Mouse (Mus musculus) hindbrain, postnatal 0 days (tissue): ENCODE results near the gene Gm21440. TPM values are rescaled to one million over a fixed set of nuclear protein-coding genes. Genes with fewer than 3 reads are reported as not detected.
"Not testable (repeated sequence)": the region's sequence is repeated elsewhere in the genome, so short reads cannot be mapped to it uniquely, and the experiment has no call there.

Source experiments
- ATAC-seq: fragments of 200-750 bp; cut with Nextera tagmentation; 2 replicates; pipeline ENCODE4 v1.8.0; 2017; ENCODE audit warnings: mild to moderate bottlenecking, moderate TSS enrichment, moderate library complexity
- DNase-seq: peaks from one replicate; pipeline ENCODE4 v3.0.0-alpha.2; 2015; ENCODE audit warnings: low spot score
- H3K27ac ChIP-seq: fragments of 300-500 bp; sonication (generic); 2 replicates; pipeline ENCODE4 v1.5.1; 2014; ENCODE audit warnings: mild to moderate bottlenecking
- H3K27me3 ChIP-seq: fragments of 300-500 bp; sonication (generic); 2 replicates; pipeline ENCODE4 v1.6.1; 2014; ENCODE audit warnings: low read length, mixed read lengths; ENCODE audit not compliant: insufficient read depth
- H3K36me3 ChIP-seq: fragments of 300-500 bp; sonication (generic); 2 replicates; pipeline ENCODE4 v1.6.1; 2014; ENCODE audit warnings: low read length, mixed read lengths; ENCODE audit not compliant: insufficient read depth
- H3K4me1 ChIP-seq: fragments of 300-500 bp; sonication (generic); 2 replicates; pipeline ENCODE4 v1.6.1; 2014; ENCODE audit warnings: antibody characterized with exemption, low read length, mixed read lengths; ENCODE audit not compliant: insufficient read depth
- H3K4me2 ChIP-seq: fragments of 300-500 bp; sonication (generic); 2 replicates; pipeline ENCODE4 v1.6.1; 2014; ENCODE audit warnings: low read depth, mild to moderate bottlenecking, low read length, moderate library complexity, mixed read lengths
- H3K4me3 ChIP-seq: fragments of 300-500 bp; sonication (generic); 2 replicates; pipeline ENCODE4 v1.5.1; 2014; ENCODE audit warnings: low read length
- H3K9ac ChIP-seq: fragments of 300-500 bp; sonication (generic); replicated peaks from 2 replicates; pipeline ENCODE4 v1.6.1; 2014; ENCODE audit warnings: mild to moderate bottlenecking, low read length, moderate library complexity, mixed read lengths
- H3K9me3 ChIP-seq: fragments of 300-500 bp; sonication (generic); 2 replicates; pipeline ENCODE4 v1.6.1; 2016; ENCODE audit warnings: low read length, mixed read lengths
- WGBS: fragments of 180-500 bp; shearing (Covaris S2); extraction: QIAGEN DNeasy Blood & Tissue Kit; methylation state at CpG from one replicate; pipeline ENCODE4 v1.1.7; 2014; 5-methylcytosine and 5-hydroxymethylcytosine counted together
- polyA plus RNA-seq: library from polyadenylated mRNA; unstranded; fragments of >200 nt; fragmentation: Nextera tagmentation; extraction: Ambion mirVana; gene quantifications from 2 replicates; pipeline ENCODE4 v1.2.1, GENCODE M21; 2015
- total RNA-seq: library from RNA; depleted of rRNA; stranded (reverse); fragments of >200 nt; gene quantifications from 2 replicates; pipeline ENCODE4 v1.2.3, GENCODE M21; 2014; rRNA removed

Gene Gm21440
- total RNA-seq (not detected in 2 replicates), polyA plus RNA-seq (not detected in 2 replicates)

DNA sequence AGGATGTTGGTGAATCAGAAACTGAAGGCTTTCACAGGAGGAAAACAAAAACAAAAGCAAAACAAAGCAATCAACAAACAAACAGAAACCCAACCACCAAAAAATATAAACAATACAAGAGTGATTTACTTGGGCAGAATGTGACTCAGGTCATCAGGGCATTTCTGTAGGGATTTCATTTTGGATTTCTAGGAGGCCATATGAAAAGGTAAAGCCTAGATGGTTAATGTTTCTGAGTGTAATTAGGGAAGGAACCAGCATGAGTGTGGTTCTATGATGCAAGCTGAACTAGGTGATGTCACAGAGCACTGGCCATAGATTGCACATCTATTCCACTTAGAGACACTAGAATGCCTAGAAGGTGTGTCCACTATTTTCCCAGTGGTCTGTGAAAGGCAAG, at the start of gene Gm21440, which contains the start of gene Gm21454:
TSS of gene Gm21440 (plus strand) at position 301 of the 400 bp plus-strand sequence.
TSS of gene Gm21454 (plus strand) at position 352 of the 400 bp plus-strand sequence.
- not testable (repeated sequence) for H3K9me3 ChIP-seq, H3K27me3 ChIP-seq, H3K4me2 ChIP-seq, H3K36me3 ChIP-seq, H3K4me1 ChIP-seq, DNase-seq, H3K9ac ChIP-seq, ATAC-seq, H3K27ac ChIP-seq, H3K4me3 ChIP-seq

DNA sequence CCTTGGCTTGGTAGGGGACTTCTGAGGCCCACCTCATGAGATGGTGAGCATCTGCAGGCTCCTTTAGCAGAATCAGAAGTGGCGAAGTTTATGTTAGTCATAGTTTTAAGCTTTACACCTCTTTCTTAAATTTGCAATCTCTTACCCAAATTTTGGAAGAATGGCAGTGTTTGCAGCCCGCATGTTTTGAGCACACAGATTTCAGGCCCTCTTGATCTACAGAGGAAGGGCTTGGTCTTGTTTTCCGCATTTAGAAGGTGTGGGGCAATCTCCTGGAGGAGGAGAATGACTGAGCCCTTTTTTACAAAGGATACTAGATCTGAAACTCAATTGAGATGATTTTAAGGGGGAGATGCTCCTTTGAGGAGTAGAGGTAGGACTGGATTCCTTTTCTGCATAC, 28.4 kb upstream of the Gm21440 start, which contains the start of gene Gm21828:
TSS of gene Gm21828 (minus strand) at position 101 of the 400 bp plus-strand sequence.
- H3K4me2 ChIP-seq, H3K27me3 ChIP-seq, H3K9ac ChIP-seq, H3K36me3 ChIP-seq, H3K4me3 ChIP-seq, ATAC-seq, H3K27ac ChIP-seq, H3K9me3 ChIP-seq, DNase-seq, H3K4me1 ChIP-seq: not testable (repeated sequence)
- no CpG with 5 or more reads among the region's 3 CpGs for WGBS

Other genes starting within 250 kb of the Gm21440 start
- gene Gm20807, start 209.5 kb upstream of the Gm21440 start, total RNA-seq = not detected in 2 replicates
- gene Gm20807, start 209.5 kb upstream of the Gm21440 start, polyA plus RNA-seq = not detected in 2 replicates
- not detected in 2 replicates for gene Gm21891, start 118.9 kb upstream of the Gm21440 start, total RNA-seq
- not detected in 2 replicates for gene Gm21891, start 118.9 kb upstream of the Gm21440 start, polyA plus RNA-seq
- not detected in 2 replicates for gene Gm21425, start 90.4 kb upstream of the Gm21440 start, total RNA-seq
- gene Gm21425, start 90.4 kb upstream of the Gm21440 start, polyA plus RNA-seq = not detected in 2 replicates
- gene Gm21828, start 28.5 kb upstream of the Gm21440 start, total RNA-seq = not detected in 2 replicates
- gene Gm21828, start 28.5 kb upstream of the Gm21440 start, polyA plus RNA-seq = not detected in 2 replicates
- not detected in 2 replicates for gene Gm21454, start 51 bp downstream of the Gm21440 start, total RNA-seq
- not detected in 2 replicates for gene Gm21454, start 51 bp downstream of the Gm21440 start, polyA plus RNA-seq
- gene Gm21725, start 96.7 kb downstream of the Gm21440 start, total RNA-seq = not detected in 2 replicates
- not detected in 2 replicates for gene Gm21725, start 96.7 kb downstream of the Gm21440 start, polyA plus RNA-seq
- gene Gm21866, start 213.2 kb downstream of the Gm21440 start, total RNA-seq = not detected in 2 replicates
- not detected in 2 replicates for gene Gm21866, start 213.2 kb downstream of the Gm21440 start, polyA plus RNA-seq
- gene Gm20773, start 241.6 kb downstream of the Gm21440 start, total RNA-seq = not detected in 2 replicates
- gene Gm20773, start 241.6 kb downstream of the Gm21440 start, polyA plus RNA-seq = not detected in 2 replicates